8 mouse cellular contexts compared by ENCODE assay signal in genomic region chr5:122990411-122991160, GRCm38 (mm10). TPM values are rescaled to one million over a fixed set of nuclear protein-coding genes. Genes with fewer than 3 reads are reported as not detected.
DNase-seq lines count a peak whose midpoint lies in the region; ATAC-seq and TF ChIP-seq lines count a peak whose summit lies in the region.

No protein-coding gene starts in this region.

- ATAC-seq in heart, embryonic 14.5 days (ENCODE audit: insufficient number of reproducible peaks, insufficient read depth, low FRiP score, low read depth) = no peak
- ATAC-seq in G1E (ENCODE audit: extremely low read depth, insufficient number of reproducible peaks, low FRiP score, poor library complexity, severe bottlenecking) = no peak
- no peak for ATAC-seq in hindbrain, embryonic 12.5 days (ENCODE audit: low FRiP score)
- ATAC-seq in megakaryocyte progenitor cell, adult 5-6 weeks (replicated peaks; ENCODE audit: poor library complexity) = peak; percentile 17; the same call in 1 of the 2 replicates
- ATAC-seq in granulocyte monocyte progenitor cell, adult 5-6 weeks (replicated peaks; ENCODE audit: poor library complexity, severe bottlenecking) = no peak
- no peak for ATAC-seq in erythroblast, adult 5-6 weeks (replicated peaks; ENCODE audit: low FRiP score, poor library complexity, severe bottlenecking)

- no peak for TF ChIP-seq CTCF in G1E (IDR thresholded peaks at IDR 0.05; ENCODE audit: low read depth, low read length)

- intact Hi-C loops in heart, postnatal 10 days (cut with DNase I) = no loop called here

- peak overlapping the region; percentile 98 for H3K4me2 ChIP-seq in heart, embryonic 14.5 days (ENCODE audit: low read length)
- H3K4me2 ChIP-seq in hindbrain, embryonic 12.5 days (replicated peaks) = peak overlapping the region; percentile 72

- WGBS in heart, embryonic 14.5 days = 12% methylated on average over 16 of the region's 16 CpGs
- 4% methylated on average over 16 of the region's 16 CpGs for WGBS in hindbrain, embryonic 12.5 days

- no peak for DNase-seq in heart, postnatal 10 days
- DNase-seq in G1E (ENCODE audit: low spot score) = no peak
- peak; percentile 31 for DNase-seq in testis, postnatal 10 days (ENCODE audit: low spot score)

- peak overlapping the region; percentile 69 to 77 for H3K4me3 ChIP-seq in heart, embryonic 14.5 days (ENCODE audit: control insufficient read depth in 1 of 2, insufficient read depth in 1 of 2, low read depth in 1 of 2, low read length in 2 of 2)
- H3K4me3 ChIP-seq in G1E (ENCODE audit: low read depth, low read length) = peak overlapping the region; percentile 76; the same call in 1 of the 2 replicates
- H3K4me3 ChIP-seq in hindbrain, embryonic 12.5 days = peak overlapping the region; percentile 67

- H3K9ac ChIP-seq in heart, embryonic 14.5 days (ENCODE audit: low read length) = peak overlapping the region; percentile 84
- peak overlapping the region; percentile 29; the same call in 1 of the 2 replicates for H3K9ac ChIP-seq in hindbrain, embryonic 12.5 days

- H3K27ac ChIP-seq in heart, embryonic 14.5 days (replicated peaks in 1 of 2; ENCODE audit: control insufficient read depth in 1 of 2, insufficient read depth in 1 of 2, low read depth in 2 of 2, low read length in 2 of 2) = peak overlapping the region; percentile 63 to 92
- H3K27ac ChIP-seq in hindbrain, embryonic 12.5 days = peak overlapping the region; percentile 91; the same call in 1 of the 2 replicates

- H3K4me1 ChIP-seq in heart, embryonic 14.5 days (ENCODE audit: control insufficient read depth in 2 of 2, insufficient read depth in 2 of 2, low read length in 2 of 2) = peaks cover 30 to 40% of the 10 kb centered on the region in 2 experiments
- peaks cover 42% of the 10 kb centered on the region for H3K4me1 ChIP-seq in G1E (ENCODE audit: insufficient read depth, low read depth, low read length)
- peaks cover 58% of the 10 kb centered on the region for H3K4me1 ChIP-seq in hindbrain, embryonic 12.5 days

- no peaks in the 10 kb centered on the region for H3K27me3 ChIP-seq in heart, embryonic 14.5 days (ENCODE audit: control insufficient read depth, insufficient read depth, low read length)
- H3K27me3 ChIP-seq in G1E (ENCODE audit: insufficient read depth, low read length) = peaks cover 3% of the 10 kb centered on the region; the same call in 1 of the 2 replicates
- no peaks in the 10 kb centered on the region for H3K27me3 ChIP-seq in hindbrain, embryonic 12.5 days

- no peaks in the 10 kb centered on the region for H3K36me3 ChIP-seq in heart, embryonic 14.5 days (ENCODE audit: control insufficient read depth, insufficient read depth, low read length)
- H3K36me3 ChIP-seq in G1E (replicated peaks) = peaks cover 10% of the 10 kb centered on the region
- no peaks in the 10 kb centered on the region for H3K36me3 ChIP-seq in hindbrain, embryonic 12.5 days

- no peaks in the 10 kb centered on the region for H3K9me3 ChIP-seq in heart, embryonic 14.5 days (ENCODE audit: control insufficient read depth, low read length)
- H3K9me3 ChIP-seq in G1E (replicated peaks) = no peaks in the 10 kb centered on the region
- H3K9me3 ChIP-seq in hindbrain, embryonic 12.5 days (replicated peaks) = no peaks in the 10 kb centered on the region

RNA-seq across cellular contexts. Expression of gene Kdm2b, which starts 1.0 kb away (rescaled TPM):
- 24.2 and 27.3 TPM in 2 replicates for polyA plus RNA-seq in heart, embryonic 14.5 days (2014; fragmentation: Nextera tagmentation; extraction: Ambion mirVana)
- total RNA-seq in heart, postnatal 10 days (2021) = 10 to 100 TPM; 23.1 to 23.3 TPM
- total RNA-seq in G1E (2014; fragmentation: Nextera tagmentation) (33.5 and 38.4 TPM in 2 replicates), G1E (2017) (14.3 and 17.5 TPM in 2 replicates)
- polyA plus RNA-seq in G1E (2012) = 27.0 and 29.0 TPM in 2 replicates
- 112 and 115 TPM in 2 replicates for polyA plus RNA-seq in hindbrain, embryonic 12.5 days (2016; fragmentation: Nextera tagmentation; extraction: Ambion mirVana)
- total RNA-seq in megakaryocyte progenitor cell, adult 5-6 weeks (2015) = 60.0 and 60.4 TPM in 2 replicates
- 49.0 and 75.4 TPM in 2 replicates for total RNA-seq in megakaryocyte progenitor cell, adult 5-6 weeks (2017)
- 42.8 and 63.5 TPM in 2 replicates for total RNA-seq in granulocyte monocyte progenitor cell, adult 5-6 weeks (2014; fragmentation: Nextera tagmentation)
- total RNA-seq in granulocyte monocyte progenitor cell, adult 5-6 weeks (2017) = 54.8 and 58.7 TPM in 2 replicates
- total RNA-seq in erythroblast, adult 5-6 weeks (2015; ENCODE audit: low replicate concordance) = 7.5 and 9.4 TPM in 2 replicates
- 11.3 and 28.3 TPM in 2 replicates for total RNA-seq in erythroblast, adult 5-6 weeks (2017; ENCODE audit: low replicate concordance)

RNA-seq across cellular contexts. Expression of gene Orai1, which starts 24.3 kb away (rescaled TPM):
- polyA plus RNA-seq in heart, embryonic 14.5 days (2014; fragmentation: Nextera tagmentation; extraction: Ambion mirVana) = 18.0 and 24.6 TPM in 2 replicates
- 10 to 100 TPM; 18.7 to 20.2 TPM for total RNA-seq in heart, postnatal 10 days (2021)
- total RNA-seq in G1E (2014; fragmentation: Nextera tagmentation) (16.0 and 18.8 TPM in 2 replicates), G1E (2017) (7.1 and 10.2 TPM in 2 replicates)
- 16.4 and 18.1 TPM in 2 replicates for polyA plus RNA-seq in G1E (2012)
- polyA plus RNA-seq in hindbrain, embryonic 12.5 days (2016; fragmentation: Nextera tagmentation; extraction: Ambion mirVana) = 13.5 and 13.6 TPM in 2 replicates
- total RNA-seq in megakaryocyte progenitor cell, adult 5-6 weeks (2015) = 66.5 and 68.6 TPM in 2 replicates
- 13.5 and 20.8 TPM in 2 replicates for total RNA-seq in megakaryocyte progenitor cell, adult 5-6 weeks (2017)
- 40.9 and 43.8 TPM in 2 replicates for total RNA-seq in granulocyte monocyte progenitor cell, adult 5-6 weeks (2014; fragmentation: Nextera tagmentation)
- 15.6 and 22.4 TPM in 2 replicates for total RNA-seq in granulocyte monocyte progenitor cell, adult 5-6 weeks (2017)
- 23.6 and 25.1 TPM in 2 replicates for total RNA-seq in erythroblast, adult 5-6 weeks (2015; ENCODE audit: low replicate concordance)
- 0.84 and 7.8 TPM in 2 replicates for total RNA-seq in erythroblast, adult 5-6 weeks (2017; ENCODE audit: low replicate concordance)

RNA-seq across cellular contexts. Expression of gene Morn3, which starts 56.2 kb away (rescaled TPM):
- polyA plus RNA-seq in heart, embryonic 14.5 days (2014; fragmentation: Nextera tagmentation; extraction: Ambion mirVana) = 0.67 TPM in 1 of 2 replicates, not detected in the other
- total RNA-seq in heart, postnatal 10 days (2021) = not detected
- not detected in 2 replicates for total RNA-seq in G1E (2014; fragmentation: Nextera tagmentation)
- total RNA-seq in G1E (2017) = 0.23 TPM in 1 of 2 replicates, not detected in the other
- not detected in 2 replicates for polyA plus RNA-seq in G1E (2012)
- 0.35 and 0.73 TPM in 2 replicates for polyA plus RNA-seq in hindbrain, embryonic 12.5 days (2016; fragmentation: Nextera tagmentation; extraction: Ambion mirVana)
- not detected in 2 replicates for total RNA-seq in megakaryocyte progenitor cell, adult 5-6 weeks (2015)
- not detected in 2 replicates for total RNA-seq in megakaryocyte progenitor cell, adult 5-6 weeks (2017)
- total RNA-seq in granulocyte monocyte progenitor cell, adult 5-6 weeks (2014; fragmentation: Nextera tagmentation) = 0.58 TPM in 1 of 2 replicates, not detected in the other
- not detected in 2 replicates for total RNA-seq in granulocyte monocyte progenitor cell, adult 5-6 weeks (2017)
- total RNA-seq in erythroblast, adult 5-6 weeks (2015; ENCODE audit: low replicate concordance) = not detected in 2 replicates
- total RNA-seq in erythroblast, adult 5-6 weeks (2017; ENCODE audit: low replicate concordance) = not detected in 2 replicates
